Mouse (Mus musculus) kidney, adult 9 months (tissue): Measurements from ENCODE around the gene Slc39a11.

ENCODE experiments used
- DNase-seq: peaks from one replicate; pipeline ENCODE4 v3.0.0; 2022

The Slc39a11 gene

GRCm38 (mm10) chr11:113537715-113538114 lies 112.2 kb downstream of the Slc39a11 start:
- DNase-seq, result no peak

GRCm38 (mm10) chr11:113537199-113537586 lies 112.7 kb downstream of the Slc39a11 start:
- DNase-seq, result no peak

GRCm38 (mm10) chr11:113536308-113537198 lies 113.3 kb downstream of the Slc39a11 start:
- DNase-seq, result no peak

- no peak for DNase-seq
Observed at GRCm38 (mm10) chr11:113534341-113534740, 115.5 kb downstream of the Slc39a11 start.

- no peak for DNase-seq
Observed at GRCm38 (mm10) chr11:113533931-113534330, 115.9 kb downstream of the Slc39a11 start.

GRCm38 (mm10) chr11:113528391-113528790 lies 121.5 kb downstream of the Slc39a11 start:
- peak; percentile 49 for DNase-seq

- peak; percentile 41 for DNase-seq
Observed at GRCm38 (mm10) chr11:113525731-113526130, 124.1 kb downstream of the Slc39a11 start.

GRCm38 (mm10) chr11:113522726-113523125 lies 127.2 kb downstream of the Slc39a11 start:
- DNase-seq, result no peak

- no peak for DNase-seq
Observed at GRCm38 (mm10) chr11:113521469-113522190, 128.2 kb downstream of the Slc39a11 start.

- no peak for DNase-seq
Observed at GRCm38 (mm10) chr11:113520851-113521461, 128.9 kb downstream of the Slc39a11 start.

- no peak for DNase-seq
Observed at GRCm38 (mm10) chr11:113520373-113520772, 129.5 kb downstream of the Slc39a11 start.

GRCm38 (mm10) chr11:113519973-113520372 lies 129.9 kb downstream of the Slc39a11 start:
- no peak for DNase-seq

GRCm38 (mm10) chr11:113518176-113518575 lies 131.7 kb downstream of the Slc39a11 start:
- peak; percentile 74 for DNase-seq

- no peak for DNase-seq
Observed at GRCm38 (mm10) chr11:113516156-113516555, 133.7 kb downstream of the Slc39a11 start.

- DNase-seq, result no peak
Observed at GRCm38 (mm10) chr11:113512976-113513375, 136.9 kb downstream of the Slc39a11 start.

GRCm38 (mm10) chr11:113512150-113512549 lies 137.7 kb downstream of the Slc39a11 start:
- no peak for DNase-seq

- no peak for DNase-seq
Observed at GRCm38 (mm10) chr11:113510969-113511625, 138.8 kb downstream of the Slc39a11 start.

- DNase-seq, result no peak
Observed at GRCm38 (mm10) chr11:113510249-113510648, 139.6 kb downstream of the Slc39a11 start.

GRCm38 (mm10) chr11:113507716-113508480 lies 142.0 kb downstream of the Slc39a11 start:
- no peak for DNase-seq

- DNase-seq, result no peak
Observed at GRCm38 (mm10) chr11:113505551-113506160, 144.2 kb downstream of the Slc39a11 start.

- peak; percentile 14 for DNase-seq
Observed at GRCm38 (mm10) chr11:113504459-113505062, 145.3 kb downstream of the Slc39a11 start.
